Mouse (Mus musculus) small intestine, adult 2 months (tissue): Measurements from ENCODE around the gene Cyb5d2.

Experiments
- CTCF ChIP-seq: fragments of 200-500 bp; IDR thresholded peaks from 2 replicates; pipeline ENCODE4 v1.5.1; 2012; ENCODE audit warnings: low read depth, mild to moderate bottlenecking, control low read depth, inconsistent platforms, low read length, moderate library complexity, mixed read lengths; ENCODE audit not compliant: insufficient replicate concordance, insufficient read length; ENCODE audit errors: extremely low read depth
- POLR2A ChIP-seq: fragments of 200-500 bp; IDR thresholded peaks from 2 replicates; pipeline ENCODE4 v1.6.1; 2012; ENCODE audit warnings: low read depth, mild to moderate bottlenecking, control low read depth, inconsistent platforms, low read length, moderate library complexity

GRCm38 (mm10) chr11:72795149-72795454, 840 bp downstream of the Cyb5d2 start:
- TF ChIP-seq CTCF (no peak), POLR2A (no peak)
